Mouse (Mus musculus): Measurements from ENCODE around the gene Megf8.
A peak's percentile ranks its signal among the peaks of the same experiment; 100 is the strongest.

Megf8 gene

DNA sequence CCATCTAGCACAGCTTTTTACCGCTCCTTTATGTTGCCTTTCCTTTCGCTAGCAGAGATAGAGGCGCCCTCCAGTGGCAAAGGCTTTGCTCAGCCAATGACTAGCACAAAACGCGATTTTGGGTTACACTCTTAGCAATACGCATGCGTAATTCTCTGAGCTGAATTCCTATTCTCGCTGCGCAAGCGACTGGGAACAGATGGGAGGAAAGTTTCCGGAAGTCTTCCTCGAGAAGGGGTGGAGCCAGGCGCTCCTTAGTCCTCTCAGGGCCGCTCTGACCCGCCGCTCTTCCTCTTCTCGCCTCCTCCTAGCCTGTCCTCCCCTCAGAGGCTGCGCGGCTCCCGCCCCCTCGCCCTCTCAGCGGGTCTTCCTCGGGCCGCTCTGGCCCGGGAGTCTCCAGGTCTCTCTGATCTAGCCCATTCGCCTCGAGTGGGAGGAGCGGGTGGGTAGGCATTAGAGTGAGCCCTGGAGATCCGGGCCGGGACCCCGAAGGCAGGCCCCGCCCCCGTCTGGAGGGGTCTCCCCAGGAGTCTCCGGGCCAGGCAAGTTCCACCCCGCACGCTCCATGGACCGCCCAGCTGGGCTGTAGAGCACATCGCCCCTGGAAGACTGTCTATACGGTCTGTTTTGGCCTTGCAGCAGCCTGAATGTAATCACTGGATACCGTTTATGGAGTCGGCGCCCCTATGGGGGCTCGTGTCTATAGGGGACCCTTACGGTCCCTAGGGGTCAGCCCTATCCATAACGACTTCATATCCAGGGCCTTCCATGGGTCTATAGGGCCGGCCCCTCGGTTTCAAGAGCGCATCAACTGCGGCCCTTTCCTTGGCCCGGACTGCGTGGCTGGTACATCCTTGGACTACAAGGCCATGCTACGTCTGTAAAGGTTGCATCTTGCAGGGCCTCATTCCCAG, at the start of gene Megf8:
Gene Megf8, plus strand, starts transcription at position 633 of the 914 bp plus-strand sequence.
- DNase-seq (ENCODE audit: low spot score in 2 of 2): peak; percentile 92 to 95

GRCm38 (mm10) chr7:25267301-25267750, 49.6 kb upstream of the Megf8 start, which contains the start of gene Cic:
TSS of gene Cic (plus strand) at chr7:25267704.
- peak; percentile 98 for DNase-seq (ENCODE audit: low spot score in 2 of 2)

GRCm38 (mm10) chr7:25267751-25268463, 49.1 kb upstream of the Megf8 start:
- DNase-seq (ENCODE audit: low spot score in 2 of 2): peak; percentile 97 to 99

DNA sequence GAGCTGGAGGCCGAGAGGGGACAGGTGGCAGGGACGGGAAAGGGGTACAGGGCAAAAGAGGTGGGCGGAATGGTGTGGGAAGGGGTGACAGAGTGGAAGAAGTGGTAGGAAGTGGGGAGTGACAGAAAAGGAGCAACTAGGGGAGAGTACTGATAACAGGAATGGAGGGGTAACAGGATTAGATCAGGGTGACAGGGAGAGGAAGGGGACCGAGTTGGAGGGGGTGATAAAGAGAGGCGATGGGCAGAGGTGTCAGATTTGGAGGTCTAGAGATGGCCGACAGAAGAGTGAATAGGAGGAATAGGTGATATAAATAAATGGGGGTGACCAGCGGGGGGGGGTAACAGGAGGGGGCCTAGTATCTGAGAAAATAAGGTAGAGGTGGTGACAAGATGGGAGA, 48.4 kb upstream of the Megf8 start:
- DNase-seq (ENCODE audit: low spot score in 2 of 2): no peak

GRCm38 (mm10) chr7:25269029-25269428, 47.9 kb upstream of the Megf8 start:
- DNase-seq (ENCODE audit: low spot score in 2 of 2): no peak

GRCm38 (mm10) chr7:25269545-25270271, 47.3 kb upstream of the Megf8 start:
- no peak for DNase-seq (ENCODE audit: low spot score in 2 of 2)

DNA sequence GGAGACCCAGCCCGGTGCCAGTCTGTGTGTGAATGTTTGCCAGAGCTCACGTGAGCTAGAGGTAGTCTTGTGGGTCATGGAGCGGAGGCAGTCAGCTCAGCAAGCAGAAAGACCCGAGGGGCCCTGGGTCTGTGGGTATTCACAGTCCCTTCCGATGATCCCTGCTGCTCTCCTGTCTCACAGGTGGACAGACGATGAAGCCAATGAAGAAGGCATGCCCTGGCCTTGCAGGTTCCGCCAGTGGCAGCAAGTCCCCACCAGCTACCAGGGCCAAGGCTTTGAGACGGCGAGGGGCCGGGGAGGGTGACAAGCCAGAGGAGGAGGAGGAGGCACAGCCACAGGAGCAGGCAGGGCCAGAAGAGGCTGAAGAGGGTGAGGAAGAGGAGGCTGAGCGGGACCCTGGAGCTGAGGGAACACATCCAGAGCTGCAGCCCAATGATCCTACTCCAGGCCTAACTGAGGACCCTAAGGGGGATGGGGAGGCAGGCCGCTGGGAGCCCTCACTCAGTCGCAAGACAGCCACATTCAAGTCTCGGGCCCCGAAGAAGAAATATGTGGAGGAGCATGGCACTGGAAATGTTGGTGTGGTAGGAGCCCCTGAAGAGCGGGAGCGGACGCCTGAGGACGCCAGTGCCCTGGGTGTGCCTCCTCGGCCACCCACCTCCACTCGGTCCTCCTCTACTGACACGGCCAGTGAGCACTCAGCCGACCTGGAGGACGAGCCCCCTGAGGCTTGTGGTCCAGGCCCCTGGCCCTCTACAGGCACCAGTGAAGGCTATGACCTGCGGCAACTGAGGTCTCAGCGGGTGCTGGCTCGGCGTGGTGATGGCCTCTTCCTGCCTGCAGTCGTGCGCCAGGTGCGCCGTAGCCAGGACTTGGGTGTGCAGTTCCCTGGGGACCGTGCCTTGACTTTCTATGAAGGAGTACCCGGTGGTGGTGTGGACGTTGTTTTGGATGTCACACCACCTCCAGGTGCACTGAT, 46.0 kb upstream of the Megf8 start:
- DNase-seq (ENCODE audit: low spot score in 2 of 2): no peak

- no peak for DNase-seq (ENCODE audit: low spot score in 2 of 2)
Observed at GRCm38 (mm10) chr7:25271651-25272444, 45.1 kb upstream of the Megf8 start.

DNA sequence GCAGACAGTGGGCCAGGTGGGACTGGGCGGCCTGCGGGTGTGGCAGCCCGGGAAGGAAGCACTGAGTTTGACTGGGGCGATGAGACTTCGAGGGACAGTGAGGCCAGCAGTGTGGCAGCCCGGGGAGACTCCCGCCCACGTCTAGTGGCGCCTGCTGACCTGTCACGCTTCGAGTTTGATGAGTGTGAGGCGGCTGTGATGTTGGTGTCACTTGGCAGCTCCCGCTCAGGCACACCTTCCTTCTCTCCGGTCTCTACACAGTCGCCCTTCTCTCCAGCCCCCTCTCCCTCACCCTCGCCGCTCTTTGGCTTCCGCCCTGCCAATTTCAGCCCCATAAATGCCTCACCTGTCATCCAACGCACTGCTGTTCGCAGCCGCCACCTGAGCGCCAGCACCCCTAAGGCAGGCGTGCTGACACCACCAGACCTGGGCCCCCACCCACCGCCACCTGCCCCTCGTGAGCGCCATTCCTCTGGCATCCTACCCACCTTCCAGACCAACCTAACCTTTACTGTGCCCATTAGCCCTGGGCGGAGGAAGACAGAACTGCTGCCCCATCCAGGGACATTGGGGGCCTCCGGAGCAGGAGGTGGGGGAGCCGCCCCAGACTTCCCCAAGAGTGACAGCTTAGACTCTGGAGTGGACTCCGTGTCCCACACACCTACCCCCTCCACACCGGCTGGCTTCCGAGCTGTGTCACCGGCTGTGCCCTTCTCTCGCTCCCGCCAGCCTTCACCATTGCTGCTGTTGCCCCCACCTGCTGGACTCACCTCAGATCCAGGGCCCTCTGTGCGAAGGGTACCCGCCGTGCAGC, 44.3 kb upstream of the Megf8 start:
- no peak for DNase-seq (ENCODE audit: low spot score in 2 of 2)

GRCm38 (mm10) chr7:25273259-25274241, 43.4 kb upstream of the Megf8 start:
- DNase-seq (ENCODE audit: low spot score in 2 of 2): no peak

- DNase-seq (ENCODE audit: low spot score in 2 of 2): no peak
Observed at GRCm38 (mm10) chr7:25274571-25274970, 42.4 kb upstream of the Megf8 start.

GRCm38 (mm10) chr7:25274996-25275395, 42.0 kb upstream of the Megf8 start:
- DNase-seq (ENCODE audit: low spot score in 2 of 2): no peak

DNA sequence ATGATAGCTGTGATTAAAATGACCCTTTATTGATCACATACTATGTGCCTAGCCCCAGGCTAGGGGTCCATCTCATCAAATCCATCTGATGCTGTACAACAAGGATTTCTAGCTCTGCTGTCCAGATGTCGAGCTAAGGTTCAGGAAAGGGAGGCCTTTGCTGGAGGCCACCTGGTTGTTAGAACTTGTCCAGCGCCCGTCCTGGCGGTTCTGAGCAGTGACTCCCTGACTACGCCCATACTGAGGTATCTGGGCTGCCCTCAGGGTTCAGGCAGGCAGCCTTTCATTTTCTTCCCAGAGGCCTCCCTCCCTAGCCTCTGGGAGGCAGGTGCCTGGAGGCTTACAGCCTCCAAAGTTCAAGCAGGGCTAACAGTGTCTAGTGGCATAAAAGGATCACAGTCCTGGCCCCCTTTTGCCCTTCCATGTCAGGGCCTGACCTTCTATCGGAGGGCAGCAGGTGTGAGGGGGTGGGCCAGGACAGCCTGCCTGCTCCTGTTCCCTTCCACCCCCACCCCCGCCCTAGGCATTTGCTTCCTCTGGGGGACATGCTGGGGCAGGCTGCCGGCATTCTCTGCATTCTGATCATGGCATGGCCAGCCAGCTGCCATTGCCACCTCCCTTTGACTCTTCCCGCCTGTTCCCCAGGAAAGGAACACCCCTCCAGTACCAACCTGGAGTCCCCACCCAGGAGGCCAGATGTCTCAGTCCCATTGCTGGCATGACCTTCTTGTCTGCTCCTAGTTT, 41.2 kb upstream of the Megf8 start:
- no peak for DNase-seq (ENCODE audit: low spot score in 2 of 2)

DNA sequence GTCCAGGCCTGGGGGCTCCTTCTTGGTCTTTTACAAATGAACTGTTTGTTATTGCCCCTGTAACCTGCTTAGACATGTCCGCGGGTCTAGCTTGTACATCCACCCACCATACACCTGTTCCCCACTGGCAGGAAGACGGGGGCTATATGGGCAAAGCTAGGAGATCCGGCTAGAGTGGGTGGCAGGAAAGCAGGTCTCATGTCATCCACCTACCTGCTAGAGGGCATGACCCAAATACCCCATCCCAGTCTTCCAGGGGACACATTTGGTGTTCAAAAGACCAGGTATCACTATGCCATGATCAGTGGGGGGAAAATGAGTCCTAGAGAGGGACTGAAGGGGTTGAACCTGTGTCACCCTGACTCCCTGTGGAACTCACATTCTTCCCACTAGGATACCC, 39.6 kb upstream of the Megf8 start:
- DNase-seq (ENCODE audit: low spot score in 2 of 2): no peak

DNA sequence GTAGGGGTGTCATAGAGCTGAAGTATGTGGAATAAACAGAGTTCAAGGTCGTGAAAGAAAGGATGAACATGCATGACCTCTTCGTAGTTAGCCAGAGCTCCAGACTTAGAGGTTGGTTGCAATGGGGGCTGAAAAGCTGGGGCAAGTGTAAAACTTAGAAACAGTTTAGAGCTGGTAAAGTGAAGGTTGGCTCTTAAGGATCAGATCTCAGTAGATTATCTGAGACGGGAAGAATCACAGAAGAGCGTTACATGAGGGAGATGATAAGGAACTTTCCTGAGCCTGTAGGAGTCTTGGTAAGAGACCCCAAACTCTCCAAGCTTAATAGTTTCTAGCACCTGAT, 39.0 kb upstream of the Megf8 start:
- no peak for DNase-seq (ENCODE audit: low spot score in 2 of 2)

GRCm38 (mm10) chr7:25278341-25279075, 38.5 kb upstream of the Megf8 start:
- DNase-seq (ENCODE audit: low spot score in 2 of 2): peak; percentile 76 to 81
